Mouse (Mus musculus): ENCODE results near the gene Creb3l1.

Creb3l1 gene

DNA sequence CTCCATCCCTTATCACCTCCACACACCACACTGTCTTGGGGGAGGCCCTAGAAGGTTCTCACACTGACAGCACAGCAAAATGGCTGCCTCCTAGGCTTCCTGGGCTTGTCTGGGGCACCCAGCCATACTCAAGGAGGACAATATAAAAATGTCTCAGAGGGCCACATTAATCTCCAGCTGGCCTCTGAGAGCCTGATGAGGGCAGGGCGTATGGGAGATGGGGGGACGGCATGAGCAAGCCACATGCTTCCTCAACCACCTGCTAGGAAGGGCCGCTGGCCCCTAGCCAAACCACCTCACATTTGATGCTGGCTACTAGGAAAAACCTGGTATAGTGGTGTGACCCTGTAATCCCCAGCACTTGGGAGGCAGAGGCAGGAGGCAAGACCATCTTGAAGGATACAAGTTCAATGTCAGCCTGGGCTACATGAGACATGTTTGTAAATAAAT lies 75.5 kb downstream of the Creb3l1 start:
- in situ Hi-C loops (cut with MboI, MseI): no loop called here

DNA sequence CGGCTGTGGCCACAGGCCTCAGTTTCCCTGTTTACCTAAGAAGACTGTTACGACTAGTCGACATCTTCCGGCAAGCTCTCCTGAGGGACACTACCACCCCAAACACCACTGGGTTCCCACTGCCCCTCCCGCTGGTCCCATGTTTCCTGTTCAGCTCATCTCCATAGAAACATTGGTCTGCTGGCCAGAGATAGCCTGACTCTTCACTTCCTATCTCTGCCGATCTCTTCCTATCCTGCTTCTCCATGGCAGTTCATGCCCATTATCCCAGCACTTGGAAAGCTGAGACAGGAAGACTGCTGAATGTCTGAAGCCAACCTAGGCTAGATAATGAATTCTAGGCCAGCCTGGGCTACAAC lies 76.2 kb downstream of the Creb3l1 start:
- in situ Hi-C loops (cut with MboI, MseI): no loop called here

DNA sequence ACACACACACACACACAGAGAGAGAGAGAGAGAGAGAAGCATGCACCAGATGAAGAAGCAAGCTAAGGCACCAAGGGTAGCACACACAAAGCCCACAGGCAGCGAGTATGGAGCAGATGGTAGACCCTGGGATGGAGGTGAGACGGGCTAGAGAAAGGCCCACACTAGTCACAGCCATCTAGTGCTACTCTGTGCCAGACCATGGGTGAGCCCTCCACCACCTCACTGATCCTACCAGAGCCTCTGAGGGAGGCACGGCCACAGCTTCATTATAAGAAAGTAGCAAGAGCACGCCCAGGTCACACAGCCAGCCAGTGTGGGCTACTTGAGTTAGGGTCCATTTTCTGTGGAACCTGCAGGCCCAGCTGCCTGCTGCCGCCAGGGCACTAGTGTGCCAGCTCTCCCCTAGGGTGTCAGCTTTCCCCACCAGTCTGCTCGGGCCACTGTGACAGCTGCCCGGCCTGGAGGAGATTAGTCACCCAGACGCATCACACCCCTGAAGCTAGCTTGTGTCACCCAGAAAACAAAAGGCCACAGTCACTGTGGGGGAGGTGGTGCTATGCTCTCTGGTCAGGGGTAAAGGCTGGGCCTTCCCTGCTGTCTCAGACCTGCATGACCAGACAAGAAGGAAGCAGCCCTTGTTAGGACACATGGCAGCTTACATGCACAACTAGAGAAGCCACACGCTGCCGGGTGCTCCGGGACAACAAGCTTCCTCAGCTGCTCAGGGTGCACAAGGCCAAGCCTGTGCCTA lies 76.7 kb downstream of the Creb3l1 start:
- in situ Hi-C loops (cut with MboI, MseI): no loop called here

DNA sequence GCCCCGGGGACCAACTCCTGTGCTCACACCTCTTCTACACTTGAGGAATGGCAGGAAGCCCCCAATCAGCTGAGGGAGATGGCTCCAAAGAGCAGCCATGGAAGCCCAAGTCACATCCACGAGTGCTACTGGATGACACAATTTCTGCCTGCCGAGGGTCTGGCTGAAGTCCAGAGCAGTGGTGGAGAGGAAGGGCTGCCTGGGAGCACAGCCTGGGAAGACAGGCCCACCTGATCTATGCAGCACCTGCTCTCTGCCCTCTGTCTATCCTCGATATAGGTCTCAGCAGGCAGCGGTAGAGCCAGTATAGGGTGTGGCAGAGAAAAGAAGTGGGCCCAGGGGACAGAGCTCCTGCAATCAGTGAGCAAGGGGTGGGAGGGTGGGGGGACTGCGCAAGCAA lies 77.5 kb downstream of the Creb3l1 start:
- in situ Hi-C loops (cut with MboI, MseI): no loop called here

DNA sequence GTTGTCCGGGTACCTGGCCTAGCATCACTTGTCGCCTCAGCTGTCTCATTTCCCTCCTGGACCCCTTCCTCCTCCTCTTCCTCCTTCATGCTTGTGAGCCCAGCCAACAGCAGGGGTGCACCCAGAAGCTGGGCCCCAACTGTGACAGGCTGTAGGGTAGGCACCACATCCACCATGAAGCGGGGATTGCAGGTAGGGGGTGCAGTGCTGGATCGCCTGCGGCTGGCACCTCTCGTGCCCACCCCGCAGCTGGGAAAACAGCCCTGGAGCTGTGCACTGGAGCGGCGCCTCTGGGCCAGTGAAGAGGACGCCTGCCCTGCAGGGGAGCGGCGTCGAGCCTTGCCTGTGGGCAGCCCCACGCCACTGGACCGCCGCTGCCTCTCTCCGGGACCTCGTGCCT lies 78.8 kb downstream of the Creb3l1 start, which contains the start of gene Gm9821:
Gm9821 (plus strand) TSS at position 221 of the 400 bp plus-strand sequence.
- in situ Hi-C loops (cut with MboI, MseI): no loop called here

DNA sequence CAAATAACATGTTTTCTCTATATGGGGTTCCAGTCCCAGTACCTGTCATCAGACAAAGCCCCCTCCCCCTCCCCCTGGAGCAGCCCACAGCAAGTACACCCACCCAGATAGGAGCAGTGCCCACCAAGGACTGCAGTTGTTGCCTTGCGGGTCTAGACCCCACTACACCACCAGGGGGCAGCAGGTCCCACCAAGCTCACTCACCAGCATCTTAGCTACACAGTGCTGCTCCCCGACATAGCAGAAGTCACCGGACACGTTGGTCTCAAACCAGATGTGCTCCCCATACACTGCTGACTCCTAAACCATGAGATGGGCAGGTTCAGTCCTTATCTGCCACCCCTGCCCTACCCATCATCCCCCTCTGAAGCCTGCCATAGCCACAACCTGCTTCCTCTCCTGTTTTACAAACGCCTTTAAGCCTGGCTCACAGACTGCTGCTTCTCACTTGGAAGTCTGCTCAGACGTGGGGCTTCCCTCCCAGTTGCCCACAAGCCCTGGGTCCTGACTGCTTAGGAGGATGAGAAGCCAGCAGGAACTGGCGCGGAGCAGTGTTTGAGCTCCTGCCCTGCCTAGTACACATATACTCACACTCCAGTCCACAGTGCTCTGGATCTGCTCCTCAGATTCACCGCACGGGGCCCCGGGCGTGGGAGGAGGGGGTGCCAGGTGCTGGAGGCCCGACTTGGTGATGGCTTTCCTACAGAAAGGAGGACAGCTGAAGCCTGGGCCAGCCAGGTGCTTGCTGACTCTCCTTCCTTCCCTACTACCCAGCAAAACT lies 79.9 kb downstream of the Creb3l1 start:
- in situ Hi-C loops (cut with MboI, MseI): no loop called here

DNA sequence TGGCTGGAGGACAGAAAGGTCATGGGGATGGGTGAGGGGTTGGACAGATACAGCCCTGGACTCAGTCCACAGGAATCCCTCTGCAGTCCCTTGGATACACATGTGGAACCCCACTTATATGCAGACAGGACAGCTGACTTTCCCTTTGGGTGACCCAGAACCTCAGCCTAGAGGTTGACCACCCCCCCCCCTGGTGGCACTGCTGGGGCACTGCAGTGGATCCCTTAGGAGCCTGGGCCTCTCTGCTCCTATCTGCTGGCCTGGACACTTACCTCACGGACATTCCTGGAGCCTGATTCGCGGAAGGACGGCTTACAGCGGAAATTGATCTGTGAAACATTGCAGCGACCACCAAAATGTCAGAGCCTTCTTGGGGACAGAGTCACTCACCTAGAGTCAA lies 81.9 kb downstream of the Creb3l1 start:
- in situ Hi-C loops (cut with MboI, MseI): no loop called here

DNA sequence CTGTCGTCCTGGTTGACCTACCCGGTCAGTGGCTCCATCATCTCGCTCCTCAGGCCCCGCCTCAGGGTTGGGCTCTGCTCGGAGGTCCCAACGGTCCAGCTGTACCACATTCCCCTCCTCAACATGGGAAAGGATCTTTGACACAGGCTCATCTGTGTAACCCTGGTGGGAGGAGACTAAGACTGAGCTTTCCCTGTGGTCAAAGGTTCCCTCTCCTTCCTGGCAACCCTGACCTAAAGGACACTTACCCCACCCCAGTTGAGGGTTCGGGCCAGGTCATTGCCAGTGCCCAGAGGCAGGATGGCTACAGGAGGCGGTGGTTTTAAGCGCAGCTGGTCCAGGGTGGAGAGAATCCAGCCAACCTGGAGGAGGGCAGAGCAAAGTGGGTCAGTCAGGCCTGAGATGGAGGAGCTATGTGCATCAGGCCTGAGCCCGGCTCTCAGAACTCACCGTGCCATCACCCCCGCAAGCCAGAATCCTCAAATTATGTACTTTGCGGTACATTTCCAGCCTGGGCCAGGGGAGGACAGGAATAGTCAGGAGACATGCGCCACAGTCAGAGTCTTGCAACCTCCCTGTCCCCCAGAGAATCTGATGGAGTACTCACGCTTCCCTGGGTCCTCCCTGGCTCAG lies 84.9 kb downstream of the Creb3l1 start:
- in situ Hi-C loops (cut with MboI, MseI): no loop called here

DNA sequence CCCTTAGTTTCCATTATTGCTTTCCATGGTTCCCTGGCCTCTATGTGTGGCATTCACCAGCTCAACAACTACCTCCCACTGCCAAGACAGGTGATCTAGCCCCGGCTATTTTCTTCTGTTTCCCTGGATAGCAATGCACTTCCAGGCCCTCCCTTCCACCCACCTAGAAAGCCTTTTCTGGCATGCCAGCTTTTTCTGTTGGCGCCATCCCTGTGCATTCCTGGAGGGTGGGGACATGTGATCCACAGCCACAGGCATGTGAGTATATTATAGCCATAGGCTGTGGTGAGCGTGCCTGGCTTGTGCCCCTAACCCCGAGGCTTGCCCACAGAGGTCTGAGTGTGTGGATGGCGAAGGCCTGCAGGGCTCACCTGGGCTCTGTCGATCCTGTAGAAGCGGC lies 88.1 kb downstream of the Creb3l1 start:
- in situ Hi-C loops (cut with MboI, MseI): no loop called here

DNA sequence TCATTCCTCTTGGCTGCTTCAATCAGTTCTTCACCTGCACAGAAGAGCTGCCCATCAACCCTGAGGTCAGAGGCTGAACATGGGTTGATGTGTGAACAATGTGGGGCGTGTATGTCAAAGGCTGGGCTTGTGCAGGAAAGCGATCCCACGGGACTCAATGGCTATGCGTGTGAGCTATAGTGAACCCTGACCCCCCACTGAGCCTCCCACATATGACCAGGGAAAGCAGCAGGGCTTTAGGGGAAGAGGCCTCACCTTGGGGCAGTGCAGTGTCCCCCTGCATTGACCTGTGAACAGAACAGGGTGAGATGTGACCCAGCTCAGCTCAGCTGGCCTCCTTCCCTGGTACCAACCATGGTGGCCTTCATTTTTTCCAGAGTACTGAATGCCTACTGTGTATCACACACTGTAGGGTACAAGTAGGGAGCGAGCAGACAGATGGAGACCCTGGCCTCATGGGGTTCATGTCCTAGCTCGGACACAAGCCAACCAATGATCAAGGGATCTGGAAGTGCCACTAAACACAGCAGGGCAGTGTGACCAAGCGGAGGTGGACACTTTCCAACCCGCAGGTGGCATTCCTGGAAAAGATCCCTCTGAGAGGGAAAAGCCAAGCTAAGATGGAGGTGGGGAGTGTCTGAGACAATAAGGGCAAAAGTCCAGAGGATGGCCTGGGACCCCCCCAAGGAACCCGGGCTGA lies 89.3 kb downstream of the Creb3l1 start:
- in situ Hi-C loops (cut with MboI, MseI): no loop called here

DNA sequence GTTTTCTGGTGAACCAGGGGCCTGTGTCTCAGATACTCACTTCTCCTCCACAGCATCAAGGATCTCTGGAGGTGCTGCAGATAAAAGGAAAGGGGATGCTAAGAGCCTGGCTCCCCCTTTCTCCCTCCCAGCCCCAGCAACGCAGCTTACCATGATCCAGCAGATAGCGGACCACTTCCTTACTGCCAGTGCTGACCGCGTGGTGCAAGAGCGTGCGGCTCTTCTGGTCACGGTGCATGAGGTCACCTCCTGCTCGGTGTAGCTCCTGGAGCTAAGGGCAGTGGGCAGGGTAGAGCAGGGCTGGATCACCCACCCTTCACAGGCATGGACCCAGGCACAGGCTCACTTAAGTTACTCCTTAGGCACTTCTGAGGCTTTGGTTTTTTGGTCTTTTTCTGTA lies 90.3 kb downstream of the Creb3l1 start:
- in situ Hi-C loops (cut with MboI, MseI): no loop called here

DNA sequence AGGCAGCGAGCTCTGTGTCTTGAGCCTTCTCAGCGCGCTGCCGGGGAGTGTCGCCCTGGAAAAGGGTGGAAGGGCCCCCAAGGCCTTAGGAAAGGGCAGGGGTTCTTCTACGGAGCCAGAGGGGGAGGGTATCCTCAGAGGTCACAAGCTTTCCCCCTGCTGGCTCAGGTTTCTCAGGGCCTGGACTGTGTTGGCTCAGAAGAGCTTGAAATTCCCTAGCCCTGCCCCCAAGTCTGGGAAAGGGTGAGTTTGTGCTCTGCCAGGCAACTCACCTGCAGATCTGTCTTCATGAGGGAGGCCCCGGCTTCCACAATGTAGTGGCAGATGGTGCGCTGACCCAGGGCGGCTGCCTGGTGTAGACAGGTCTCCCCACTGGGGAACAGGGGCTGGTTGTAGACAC lies 90.8 kb downstream of the Creb3l1 start:
- in situ Hi-C loops (cut with MboI, MseI): no loop called here

DNA sequence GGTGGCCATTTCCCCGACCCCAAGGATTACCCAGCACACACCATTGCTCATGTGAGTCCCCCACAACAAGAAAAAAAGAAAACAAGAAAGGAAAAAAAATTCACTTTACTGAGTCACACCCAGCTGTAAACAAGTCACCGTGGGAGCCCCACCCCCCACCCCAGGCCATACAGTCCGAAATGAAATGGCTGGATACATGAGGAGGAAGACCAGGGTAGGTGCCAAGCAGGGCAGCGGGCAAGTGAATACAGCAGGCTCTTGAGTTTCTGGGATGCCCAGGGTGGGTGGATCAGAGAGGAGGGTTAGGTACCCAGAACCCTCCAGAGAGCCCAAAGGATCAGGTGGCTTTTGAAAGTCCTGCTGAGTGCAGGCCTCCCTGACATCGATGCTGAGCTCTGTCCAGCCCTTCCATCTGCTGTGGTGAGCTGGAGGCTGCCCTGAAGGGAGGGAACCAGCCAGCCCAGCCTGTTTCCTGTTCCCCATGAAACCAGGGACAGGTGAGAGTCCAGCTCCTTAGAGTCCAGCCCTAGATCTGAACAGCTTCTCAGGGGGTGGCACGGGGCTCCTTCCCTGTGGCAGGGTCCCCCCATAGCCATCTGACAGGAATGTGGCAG lies 91.5 kb downstream of the Creb3l1 start:
- in situ Hi-C loops (cut with MboI, MseI): no loop called here
